Mouse (Mus musculus): ENCODE results near the gene 4933430I17Rik. TPM values are rescaled to one million over a fixed set of nuclear protein-coding genes. Genes with fewer than 3 reads are reported as not detected.

The 4933430I17Rik gene
- total and polyA plus RNA-seq, 2 experiments from 2014 or later = 0.83 TPM; not detected in 1

DNA sequence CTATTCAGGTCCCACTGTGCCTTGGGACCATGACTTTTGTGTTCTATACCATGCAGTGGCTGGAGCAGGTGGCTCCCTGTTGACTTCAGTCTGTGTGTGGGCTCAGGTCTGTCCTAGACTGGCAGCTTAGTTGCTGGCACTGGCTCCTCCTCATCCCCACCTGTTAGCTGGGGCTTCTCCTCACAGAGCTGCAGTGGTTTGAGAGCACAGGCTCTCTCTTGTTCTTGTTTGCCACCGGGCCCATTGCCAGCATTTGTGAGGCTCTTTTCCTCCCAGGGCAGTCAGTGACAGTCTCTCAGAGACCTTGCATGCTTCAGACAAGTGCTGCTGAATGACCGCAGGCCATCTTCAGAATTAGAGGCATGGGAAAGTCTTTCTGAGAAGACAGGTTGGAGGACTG lies 32.5 kb upstream of the 4933430I17Rik start:
- H3K9me3 ChIP-seq (ENCODE audit: low read length) = no peaks in the 10 kb centered on the region
- no peak overlapping the region for H3K27ac ChIP-seq
- no peak overlapping the region for H3K9ac ChIP-seq (replicated peaks; ENCODE audit: low read length)
- H3K4me2 ChIP-seq (ENCODE audit: low read depth, low read length) = no peak overlapping the region
- DNase-seq (ENCODE audit: low spot score) = peak; percentile 35
- H3K27me3 ChIP-seq (ENCODE audit: insufficient read depth, low read length) = no peaks in the 10 kb centered on the region
- WGBS = 66% methylated on average over 2 of the region's 2 CpGs
- no peaks in the 10 kb centered on the region for H3K36me3 ChIP-seq (ENCODE audit: insufficient read depth, low read length)
- no peak for TF ChIP-seq CTCF (IDR thresholded peaks at IDR 0.05; ENCODE audit: low read depth)
- ATAC-seq = 0 out of 2 replicates have a peak, but pooled peaks have one; percentile 27
- H3K4me3 ChIP-seq (ENCODE audit: low read length) = no peak overlapping the region
- 0 out of 2 replicates have a peak, but pooled peaks cover 4% of the 10 kb centered on the region for H3K4me1 ChIP-seq (ENCODE audit: insufficient read depth, low read length)

GRCm38 (mm10) chr4:62494230-62494629 lies 30.9 kb upstream of the 4933430I17Rik start:
- no peak for ATAC-seq
- WGBS = 57% methylated on average over 9 of the region's 9 CpGs
- Histone ChIP-seq H3K4me3 (ENCODE audit: low read length) (no peak overlapping the region), H3K9ac (replicated peaks; ENCODE audit: low read length) (no peak overlapping the region), H3K27me3 (ENCODE audit: insufficient read depth, low read length) (no peaks in the 10 kb centered on the region), H3K9me3 (ENCODE audit: low read length) (no peaks in the 10 kb centered on the region), H3K27ac (no peak overlapping the region), H3K4me2 (ENCODE audit: low read depth, low read length) (no peak overlapping the region), H3K36me3 (ENCODE audit: insufficient read depth, low read length) (peaks cover 8% of the 10 kb centered on the region; the same call in 1 of the 2 replicates), H3K4me1 (ENCODE audit: insufficient read depth, low read length) (0 out of 2 replicates have a peak, but pooled peaks cover 4% of the 10 kb centered on the region)
- no peak for TF ChIP-seq CTCF (IDR thresholded peaks at IDR 0.05; ENCODE audit: low read depth)
- no peak for DNase-seq (ENCODE audit: low spot score)

- no peak for TF ChIP-seq CTCF (IDR thresholded peaks at IDR 0.05; ENCODE audit: low read depth)
- Histone ChIP-seq H3K4me2 (ENCODE audit: low read depth, low read length) (no peak overlapping the region), H3K9me3 (ENCODE audit: low read length) (no peaks in the 10 kb centered on the region), H3K36me3 (ENCODE audit: insufficient read depth, low read length) (peaks cover 8% of the 10 kb centered on the region; the same call in 1 of the 2 replicates), H3K27me3 (ENCODE audit: insufficient read depth, low read length) (no peaks in the 10 kb centered on the region), H3K27ac (no peak overlapping the region), H3K4me3 (ENCODE audit: low read length) (no peak overlapping the region), H3K9ac (replicated peaks; ENCODE audit: low read length) (no peak overlapping the region), H3K4me1 (ENCODE audit: insufficient read depth, low read length) (0 out of 2 replicates have a peak, but pooled peaks cover 4% of the 10 kb centered on the region)
- DNase-seq (ENCODE audit: low spot score) = peak; percentile 38
- WGBS = 62% methylated on average over 8 of the region's 8 CpGs
- no peak for ATAC-seq
Observed at GRCm38 (mm10) chr4:62495946-62496345, 29.2 kb upstream of the 4933430I17Rik start.

- Histone ChIP-seq H3K27ac (no peak overlapping the region), H3K9ac (replicated peaks; ENCODE audit: low read length) (no peak overlapping the region), H3K27me3 (ENCODE audit: insufficient read depth, low read length) (no peaks in the 10 kb centered on the region), H3K4me2 (ENCODE audit: low read depth, low read length) (no peak overlapping the region), H3K4me3 (ENCODE audit: low read length) (no peak overlapping the region), H3K36me3 (ENCODE audit: insufficient read depth, low read length) (peaks cover 8% of the 10 kb centered on the region; the same call in 1 of the 2 replicates), H3K9me3 (ENCODE audit: low read length) (no peaks in the 10 kb centered on the region), H3K4me1 (ENCODE audit: insufficient read depth, low read length) (0 out of 2 replicates have a peak, but pooled peaks cover 4% of the 10 kb centered on the region)
- 43% methylated on average over 8 of the region's 8 CpGs for WGBS
- ATAC-seq (peak; percentile 45), DNase-seq (ENCODE audit: low spot score) (peak; percentile 62)
- no peak for TF ChIP-seq CTCF (IDR thresholded peaks at IDR 0.05; ENCODE audit: low read depth)
Observed at GRCm38 (mm10) chr4:62496815-62497214, 28.4 kb upstream of the 4933430I17Rik start.

DNA sequence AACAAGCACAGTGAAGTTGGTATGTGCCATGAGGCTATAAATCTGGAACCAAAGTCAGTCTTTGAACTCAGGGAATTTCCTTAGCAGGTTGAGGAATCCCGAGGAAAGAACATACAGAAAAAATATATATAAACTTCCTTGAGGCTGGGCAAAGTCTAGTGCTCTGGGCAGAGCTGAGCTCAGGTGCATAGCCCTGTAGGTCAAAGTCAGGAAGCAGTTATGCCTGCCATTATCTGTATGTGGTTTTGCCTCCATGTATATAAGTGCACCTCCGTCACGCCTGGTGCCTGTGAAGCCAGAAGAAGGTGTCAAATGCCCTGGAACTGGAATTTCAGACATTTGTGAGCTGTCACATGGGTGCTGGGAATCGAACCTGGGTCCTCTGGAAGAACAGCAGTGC lies 24.4 kb upstream of the 4933430I17Rik start:
- no peak overlapping the region for H3K27ac ChIP-seq
- H3K4me3 ChIP-seq (ENCODE audit: low read length) = no peak overlapping the region

DNA sequence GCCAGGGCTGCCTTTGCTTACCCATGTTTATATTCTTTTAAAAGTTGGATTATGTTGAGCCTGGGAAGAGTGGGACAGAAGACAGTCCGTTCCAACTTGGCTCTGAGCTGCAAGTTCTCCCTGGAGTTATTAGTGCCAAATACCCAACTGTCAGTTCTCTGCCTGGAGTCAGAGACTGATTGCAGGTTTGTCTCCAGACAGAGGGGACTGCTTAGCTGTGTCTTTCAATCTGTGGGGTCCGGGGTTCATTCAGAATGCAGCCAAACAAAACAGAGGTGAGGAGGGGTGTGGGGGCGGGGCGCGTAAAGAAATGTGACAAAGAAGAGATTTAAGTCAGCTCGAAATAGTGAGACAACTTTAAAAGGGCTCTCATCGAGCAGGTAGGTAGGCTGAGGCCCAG lies 23.6 kb upstream of the 4933430I17Rik start:
- H3K27me3 ChIP-seq (ENCODE audit: insufficient read depth, low read length) = no peaks in the 10 kb centered on the region
- H3K9ac ChIP-seq (replicated peaks; ENCODE audit: low read length) = peak overlapping the region; percentile 76
- ATAC-seq = no peak
- H3K9me3 ChIP-seq (ENCODE audit: low read length) = no peaks in the 10 kb centered on the region
- peak overlapping the region; percentile 71 for H3K4me3 ChIP-seq (ENCODE audit: low read length)
- no peaks in the 10 kb centered on the region for H3K4me1 ChIP-seq (ENCODE audit: insufficient read depth, low read length)
- peak; percentile 26 for DNase-seq (ENCODE audit: low spot score)
- no peak for TF ChIP-seq CTCF (IDR thresholded peaks at IDR 0.05; ENCODE audit: low read depth)
- peak overlapping the region; percentile 81 for H3K4me2 ChIP-seq (ENCODE audit: low read depth, low read length)
- H3K27ac ChIP-seq = peak overlapping the region; percentile 69; the same call in 1 of the 2 replicates
- peaks cover 8% of the 10 kb centered on the region; the same call in 1 of the 2 replicates for H3K36me3 ChIP-seq (ENCODE audit: insufficient read depth, low read length)
- WGBS = under 1% methylated on average over 7 of the region's 7 CpGs

More for the DNA sequence above, 24.4 kb upstream of the 4933430I17Rik start:
- Histone ChIP-seq H3K4me1 (ENCODE audit: insufficient read depth, low read length) (0 out of 2 replicates have a peak, but pooled peaks cover 4% of the 10 kb centered on the region), H3K9me3 (ENCODE audit: low read length) (no peaks in the 10 kb centered on the region), H3K4me2 (ENCODE audit: low read depth, low read length) (0 out of 2 replicates have a peak overlapping the region, but pooled peaks have one; percentile 81), H3K27me3 (ENCODE audit: insufficient read depth, low read length) (no peaks in the 10 kb centered on the region), H3K36me3 (ENCODE audit: insufficient read depth, low read length) (peaks cover 8% of the 10 kb centered on the region; the same call in 1 of the 2 replicates), H3K9ac (replicated peaks; ENCODE audit: low read length) (no peak overlapping the region)
- DNase-seq (ENCODE audit: low spot score) = no peak
- ATAC-seq = no peak
- WGBS = 90% methylated on average over 4 of the region's 4 CpGs
- TF ChIP-seq CTCF (IDR thresholded peaks at IDR 0.05; ENCODE audit: low read depth) = no peak

Measured in hindbrain, postnatal 0 days (tissue).